Mouse (Mus musculus) layer of hippocampus, adult 8-10 months (tissue): ENCODE measurements at regions not wholly inside any gene's neighbourhood (a gene's known extent, or its start where the extent isn't known, plus 50 kb on each side); places are given as distances from the start of the nearest gene placed in this dataset.

Source experiments
- DNase-seq, 2 experiments: peaks; one replicate each; pipeline ENCODE4 v3.0.0; 2022; ENCODE audit warnings: low spot score in 2 of 2

DNA sequence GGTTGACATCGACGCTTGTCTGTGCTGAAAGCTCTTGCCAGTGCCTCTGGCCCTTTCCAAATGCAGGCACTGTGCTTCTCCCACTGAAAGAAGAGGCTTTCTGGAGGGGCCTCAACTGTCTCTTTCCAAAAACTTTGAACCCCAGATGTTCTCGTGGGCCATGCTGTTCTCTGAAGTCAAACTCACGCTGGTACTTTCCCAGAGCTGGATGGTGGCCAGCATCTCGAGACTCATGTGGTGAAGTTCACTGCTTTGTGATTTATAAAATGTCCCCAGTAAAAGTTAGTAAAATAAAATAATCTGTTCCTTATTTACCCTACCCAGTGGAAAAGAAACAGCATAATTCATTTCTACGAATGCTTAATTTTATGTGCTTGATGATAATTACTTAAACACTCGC is 180.4 kb upstream of the Lyplal1 start:
- no peak for DNase-seq

DNA sequence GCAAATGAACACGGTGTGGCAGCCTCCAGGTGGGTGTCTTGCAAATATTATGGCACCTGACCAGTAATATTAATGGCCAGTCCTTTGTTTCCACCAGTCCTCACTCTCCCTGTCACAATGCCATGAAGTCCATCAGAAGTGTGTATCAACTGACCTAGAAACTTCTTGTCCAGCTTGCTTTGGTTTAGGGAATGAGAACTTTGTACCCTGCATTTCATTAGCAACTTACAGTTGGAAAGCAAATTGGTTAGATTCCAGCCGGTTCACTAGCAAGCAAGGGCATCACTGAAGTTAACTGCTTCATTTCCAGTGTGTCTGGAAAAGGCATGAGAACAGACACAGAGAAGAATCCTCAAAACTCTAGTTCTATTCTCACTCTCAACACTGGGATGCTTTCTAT is 178.1 kb upstream of the Lyplal1 start:
- DNase-seq: no peak

DNA sequence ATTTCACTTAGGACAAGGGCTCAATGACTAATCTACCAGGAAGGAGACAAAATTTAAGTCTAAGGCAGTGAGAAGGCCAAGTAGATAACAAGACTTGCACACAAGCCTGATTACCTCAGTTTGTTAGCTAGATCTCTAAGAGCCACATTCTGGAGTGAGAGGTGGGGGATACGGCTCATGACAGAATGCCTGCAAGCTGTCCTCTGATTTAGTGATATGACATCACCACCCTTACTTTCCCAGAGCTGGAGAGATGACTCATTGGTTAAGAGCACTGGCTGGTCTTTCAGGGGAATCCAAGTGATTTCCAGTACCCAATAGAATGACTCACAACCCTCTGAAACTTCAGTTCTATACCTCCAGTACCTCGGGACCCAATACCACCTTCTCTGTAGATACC is 177.5 kb upstream of the Lyplal1 start:
- DNase-seq: peak in 1 of 2 experiments; percentile 17

DNA sequence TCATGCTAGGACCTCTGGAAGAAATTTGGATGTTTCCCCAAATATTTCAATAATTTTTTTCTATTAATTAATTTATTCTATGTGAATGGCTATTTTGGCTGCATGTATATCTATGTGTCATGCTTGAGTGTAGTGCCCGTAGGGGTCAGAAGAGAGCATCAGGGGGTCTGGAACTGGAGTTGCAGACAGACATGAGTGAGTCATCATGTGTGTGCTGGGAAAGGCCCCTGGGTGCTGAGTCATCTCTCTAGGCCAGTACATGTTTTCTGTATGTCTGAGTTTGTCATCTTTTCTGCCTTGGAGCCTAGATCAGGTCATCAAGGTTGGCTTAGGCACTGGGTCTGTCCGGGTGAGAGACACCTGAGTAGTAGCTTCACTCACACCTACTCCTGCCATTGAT is 172.0 kb upstream of the Lyplal1 start:
- no peak for DNase-seq

DNA sequence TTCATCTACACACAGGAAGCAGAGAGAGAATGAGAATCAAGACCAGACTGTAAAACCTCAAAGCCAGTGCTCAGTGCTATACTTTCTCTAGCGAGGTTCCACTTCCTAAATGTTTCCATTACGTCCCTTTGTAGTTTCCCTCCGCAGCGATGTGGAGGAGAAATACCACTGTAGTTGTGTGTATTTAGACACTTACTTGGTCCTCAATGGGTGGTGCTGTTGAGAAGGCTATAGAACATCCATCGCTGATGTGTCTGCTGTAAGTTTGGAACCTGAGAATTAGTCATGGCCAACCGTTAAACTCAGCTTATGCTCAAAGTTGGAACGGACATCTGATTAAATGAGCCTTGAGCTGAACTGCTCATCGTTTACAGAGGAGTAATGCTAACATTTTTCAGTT is 170.7 kb upstream of the Lyplal1 start:
- no peak for DNase-seq

DNA sequence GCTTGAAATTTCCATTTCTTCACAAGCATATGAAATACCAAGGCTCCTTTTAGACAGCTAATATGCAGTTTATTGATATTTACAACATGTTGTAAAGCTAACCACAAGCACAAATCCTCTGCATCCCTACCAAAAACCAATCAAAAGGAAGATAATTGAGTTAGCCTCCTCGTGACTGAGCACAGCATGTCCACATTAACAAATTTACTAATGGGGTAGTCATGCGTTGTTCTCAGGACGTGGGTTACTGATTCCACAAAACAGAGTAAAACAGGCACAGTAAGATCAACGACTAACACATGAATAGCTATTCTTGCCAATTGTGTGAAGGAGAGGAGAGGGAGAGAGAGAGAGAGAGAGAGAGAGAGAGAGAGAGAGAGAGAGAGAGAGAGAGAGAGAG is 169.3 kb upstream of the Lyplal1 start:
- DNase-seq: no peak

DNA sequence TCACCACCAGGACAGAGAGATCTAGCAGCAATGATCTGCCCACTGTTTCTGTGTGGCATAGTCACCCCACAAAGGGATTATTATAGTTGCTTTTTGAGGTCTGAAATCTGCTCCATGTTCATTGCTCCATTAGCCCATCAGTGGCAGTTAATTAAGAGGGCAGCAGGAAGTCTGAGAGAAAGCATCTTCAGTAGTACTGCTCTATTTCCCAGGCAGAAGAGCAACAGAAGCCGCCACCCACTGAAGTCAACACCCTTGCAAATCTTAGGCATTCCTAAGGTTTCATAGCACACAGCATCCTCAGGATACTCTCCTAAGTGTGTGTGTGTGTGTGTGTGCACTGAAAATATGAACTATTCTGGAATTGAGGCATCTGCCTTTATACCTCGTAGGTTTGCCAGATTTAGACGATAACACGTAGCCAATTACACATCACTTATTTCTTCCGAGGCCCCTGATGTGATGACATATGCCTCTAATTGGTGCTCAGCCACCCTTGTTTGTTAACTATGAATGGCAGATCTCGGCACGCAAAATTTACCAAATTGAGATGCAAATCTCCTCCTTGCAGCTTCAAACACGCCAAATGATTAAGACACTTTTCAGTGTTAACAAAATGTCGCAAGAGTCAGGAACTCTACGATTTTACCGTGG is 161.0 kb upstream of the Lyplal1 start:
- no peak for DNase-seq

DNA sequence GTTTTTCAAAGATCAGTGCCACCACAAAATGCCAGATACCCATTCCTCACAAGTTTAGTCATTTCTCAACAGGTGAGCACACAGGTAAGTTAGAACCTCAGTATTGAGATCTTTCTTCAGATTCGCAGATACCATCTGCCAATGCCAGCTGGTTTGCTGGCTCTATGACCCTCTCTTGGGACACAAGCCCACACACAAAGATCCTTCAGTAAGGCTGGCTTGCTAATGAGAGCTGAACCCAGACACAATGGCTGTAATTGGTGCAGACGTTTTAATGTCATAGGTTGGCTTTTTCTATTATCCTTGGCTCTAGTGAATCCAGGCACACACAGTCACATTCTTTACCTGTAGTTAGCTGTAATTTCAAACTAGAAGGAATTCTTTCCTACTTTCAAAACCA is 154.3 kb upstream of the Lyplal1 start:
- DNase-seq: no peak

DNA sequence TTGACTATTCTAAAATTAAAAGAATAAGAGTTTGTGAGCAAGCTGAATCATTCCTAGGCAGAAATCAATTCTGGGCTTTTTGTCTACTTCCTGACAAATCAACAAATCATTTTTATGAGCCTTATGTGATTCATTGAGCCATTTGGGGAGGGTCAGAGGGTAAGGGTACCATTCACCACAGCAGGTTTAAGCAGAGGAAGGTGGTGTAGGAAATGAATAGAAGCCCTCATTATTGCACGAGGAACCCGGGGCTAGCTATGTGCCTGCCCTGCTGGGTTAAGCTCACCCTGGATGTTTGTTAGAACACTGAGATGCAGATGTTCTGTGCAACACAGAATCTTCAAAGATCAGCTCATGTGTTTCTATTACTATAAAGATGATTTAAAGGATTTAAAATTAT is 150.2 kb upstream of the Lyplal1 start:
- DNase-seq: no peak

DNA sequence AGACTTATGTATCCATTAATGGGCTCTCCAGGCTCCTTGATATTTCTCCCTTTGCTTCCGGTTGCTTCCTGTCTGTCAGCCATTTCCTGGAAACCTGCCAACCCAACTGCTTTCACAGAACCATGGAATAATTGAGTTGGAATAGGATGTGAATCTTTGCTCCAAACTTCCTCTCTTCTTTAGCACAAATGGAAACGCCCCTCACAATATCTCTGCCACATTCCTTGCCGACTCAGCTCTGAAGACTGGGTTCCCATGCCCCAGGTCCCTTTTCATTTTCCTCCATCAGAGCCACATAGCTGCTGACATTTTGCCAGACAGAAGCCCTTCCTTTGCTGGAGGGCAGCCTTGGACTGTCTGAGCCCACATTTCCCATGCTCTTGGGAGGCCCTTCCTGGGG is 147.5 kb upstream of the Lyplal1 start:
- DNase-seq: no peak

DNA sequence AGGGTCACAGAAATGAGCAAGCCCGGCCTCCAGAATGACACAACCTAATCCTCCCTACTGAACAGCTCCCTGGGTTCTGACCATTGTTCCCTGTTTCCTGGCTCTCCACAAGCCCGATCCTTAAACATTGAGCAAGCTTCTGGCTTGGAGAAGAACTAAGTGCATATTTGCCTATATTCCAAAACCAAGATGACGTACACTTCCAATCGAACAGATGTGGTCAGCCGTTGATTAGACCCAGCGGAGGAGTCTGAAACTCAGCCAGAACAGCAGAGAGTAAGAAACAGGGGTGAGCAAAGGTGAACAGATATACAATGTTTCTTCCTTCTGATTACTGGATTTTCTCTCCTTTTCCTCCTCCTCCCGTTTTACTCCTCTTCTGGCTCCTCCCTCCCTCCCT is 146.8 kb upstream of the Lyplal1 start:
- no peak for DNase-seq

DNA sequence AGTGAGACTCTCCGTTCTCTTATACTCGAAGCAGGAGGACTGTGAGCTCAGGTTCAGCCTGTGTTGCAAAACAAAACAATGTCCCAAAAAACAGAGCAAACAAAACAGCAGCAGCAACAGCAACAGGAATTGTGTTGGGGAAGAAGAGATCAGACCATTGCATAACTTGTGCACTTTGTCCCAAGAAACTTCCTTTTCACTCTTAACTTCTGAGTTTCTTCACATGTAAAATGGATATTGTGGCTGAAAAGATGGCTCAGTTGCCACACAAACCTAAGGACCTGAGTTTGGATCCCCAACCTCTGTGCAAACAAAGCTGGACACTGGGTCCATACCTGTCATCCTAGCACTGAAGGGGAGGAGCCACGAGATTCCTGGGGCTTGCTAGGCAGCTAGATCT is 146.1 kb upstream of the Lyplal1 start:
- DNase-seq: no peak

DNA sequence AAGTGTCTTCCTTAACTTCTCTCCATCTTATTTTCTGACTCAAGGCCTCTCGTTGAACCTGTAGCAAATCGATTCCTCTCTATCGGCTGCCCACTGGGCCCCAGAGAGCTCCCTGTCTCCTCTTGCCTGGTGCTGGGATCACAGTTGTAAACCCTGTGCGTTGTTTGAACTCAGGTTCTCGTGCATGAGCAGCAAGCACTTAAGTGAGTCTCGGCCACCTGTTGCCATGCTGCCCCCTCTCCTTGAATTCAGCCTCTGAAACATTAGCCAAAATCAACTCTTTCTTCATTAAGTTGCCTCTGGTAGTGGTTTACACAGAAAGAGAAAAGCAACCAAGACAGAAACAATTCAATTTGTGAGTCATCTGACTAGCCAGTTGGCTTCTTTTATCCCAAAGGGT is 144.9 kb upstream of the Lyplal1 start:
- no peak for DNase-seq

DNA sequence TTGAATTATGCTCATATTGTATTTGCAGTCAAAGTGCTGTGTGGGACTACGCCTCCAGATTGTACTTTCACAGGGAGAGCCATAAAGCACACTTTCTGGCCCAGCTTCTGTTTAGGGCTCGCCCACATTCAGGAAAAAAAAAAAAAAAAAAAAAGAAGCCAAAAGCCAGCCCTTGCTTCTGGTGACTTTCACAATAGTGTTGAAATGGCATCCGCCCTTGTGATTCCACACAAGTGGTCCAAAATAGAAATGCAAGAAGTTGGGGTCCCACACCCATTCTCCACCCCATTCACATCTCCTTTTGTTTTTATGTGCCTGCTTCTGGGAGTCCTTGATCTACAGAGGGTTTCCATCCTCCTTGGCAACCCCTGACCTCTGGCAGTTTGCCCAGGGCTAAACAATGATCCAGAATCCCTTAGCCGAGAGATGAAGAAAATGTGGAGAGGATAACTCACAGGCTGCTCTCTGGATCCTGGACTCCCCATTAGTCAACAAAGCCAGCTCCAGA is 144.3 kb upstream of the Lyplal1 start:
- peak; percentile 48 to 51 for DNase-seq

DNA sequence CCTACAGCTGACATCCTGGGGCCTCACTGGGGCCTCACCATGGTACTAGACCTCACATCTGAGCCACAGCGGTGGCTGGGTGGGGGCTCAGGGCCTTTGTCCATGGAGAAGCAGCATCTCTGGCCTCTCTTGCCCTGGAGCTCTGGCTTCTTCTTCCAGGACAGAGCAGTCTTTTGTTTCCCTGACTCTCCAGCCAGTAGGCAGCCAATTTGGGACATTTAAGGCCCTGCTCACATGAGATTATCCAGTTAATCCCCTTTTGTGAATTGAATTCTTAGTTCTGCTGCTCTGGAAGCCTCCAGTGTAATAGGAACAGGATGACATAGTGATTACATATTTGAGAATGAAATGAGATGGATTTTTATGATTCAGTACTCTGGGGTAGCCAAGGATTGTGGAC is 140.5 kb upstream of the Lyplal1 start:
- DNase-seq: no peak

DNA sequence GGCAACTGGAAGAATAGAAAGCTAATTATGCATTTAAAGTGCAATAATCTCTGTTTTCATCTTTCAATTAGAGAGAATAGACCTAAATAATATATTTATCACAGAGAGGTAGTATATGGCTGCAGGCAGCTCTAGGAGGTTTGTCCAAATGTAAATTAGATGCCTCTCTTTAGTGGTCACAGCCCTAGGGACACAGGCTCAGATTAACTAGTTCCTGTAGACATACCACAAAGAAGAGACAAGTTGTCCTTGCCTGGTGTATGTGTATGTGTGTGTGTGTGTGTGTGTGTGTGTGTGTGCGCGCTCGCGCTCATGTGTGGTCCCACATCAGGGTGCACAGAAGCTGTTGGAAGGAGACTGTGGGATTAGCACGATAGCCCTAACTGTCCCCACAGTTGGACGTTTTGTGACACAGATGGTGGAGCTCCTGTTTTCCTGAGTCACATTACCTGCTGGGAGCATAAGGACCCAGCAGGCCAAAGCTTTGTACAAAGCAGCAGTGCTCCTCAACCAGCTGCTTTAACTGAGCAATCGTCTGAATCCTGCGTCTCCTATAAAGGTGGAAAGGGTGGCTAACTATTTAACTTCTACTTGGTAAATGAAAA is 138.5 kb upstream of the Lyplal1 start:
- no peak for DNase-seq

DNA sequence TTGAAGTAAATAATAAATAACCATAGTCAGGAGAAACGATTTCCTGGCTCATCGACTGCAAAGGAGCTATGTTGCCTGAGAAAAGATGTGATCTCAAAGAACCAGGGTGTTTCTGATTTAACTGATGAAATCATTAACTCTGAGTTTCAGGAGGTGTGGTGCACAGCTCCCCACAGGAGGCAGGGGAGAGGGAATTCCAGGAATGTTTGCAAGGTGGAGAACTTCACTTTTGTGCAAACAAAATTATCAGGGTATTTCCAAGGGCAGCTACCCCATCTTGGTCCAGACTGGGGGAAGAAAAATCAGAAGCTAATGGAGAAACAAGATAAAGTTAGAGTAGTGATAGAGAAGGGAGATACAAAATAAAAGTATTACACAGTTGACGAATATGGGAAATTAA is 137.4 kb upstream of the Lyplal1 start:
- no peak for DNase-seq

DNA sequence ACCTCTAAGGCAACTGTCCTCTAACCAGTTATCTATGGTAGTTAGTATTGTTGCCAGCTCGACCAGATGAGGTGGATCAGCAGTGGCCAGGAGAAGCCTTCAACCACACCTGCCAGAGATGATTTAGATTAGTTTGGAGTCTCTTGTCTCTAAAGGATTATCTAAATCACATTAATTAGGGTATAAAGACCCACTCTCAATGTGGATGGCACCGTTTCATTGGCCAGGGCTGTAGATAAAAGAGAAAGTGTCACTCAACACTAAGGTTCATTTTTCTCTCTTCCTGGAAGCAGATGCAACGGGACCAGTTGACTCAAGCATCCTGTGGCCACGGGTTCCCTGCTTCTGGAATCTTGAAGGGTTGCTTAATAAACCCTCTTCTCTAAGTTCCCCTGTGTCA is 135.4 kb upstream of the Lyplal1 start:
- DNase-seq: no peak

DNA sequence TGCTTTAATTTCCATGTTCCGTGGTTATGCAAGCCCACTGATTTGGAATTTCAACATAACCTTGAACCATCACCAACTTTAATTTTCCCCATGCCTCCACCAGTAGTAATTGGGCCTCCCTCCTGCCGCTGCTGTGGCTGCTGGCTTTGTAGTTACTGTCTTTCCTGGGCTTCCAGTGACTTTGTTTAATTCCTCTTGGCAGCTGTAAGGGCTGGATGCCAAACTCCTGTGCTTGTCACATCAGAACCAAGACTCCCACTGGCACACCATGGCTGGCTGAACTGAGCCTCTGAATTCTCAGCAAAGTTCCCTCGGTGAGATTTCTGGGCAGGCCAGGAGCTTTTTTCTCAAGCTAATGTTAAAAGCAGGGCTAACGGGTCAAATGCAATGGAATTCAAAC is 133.2 kb upstream of the Lyplal1 start:
- DNase-seq: no peak

DNA sequence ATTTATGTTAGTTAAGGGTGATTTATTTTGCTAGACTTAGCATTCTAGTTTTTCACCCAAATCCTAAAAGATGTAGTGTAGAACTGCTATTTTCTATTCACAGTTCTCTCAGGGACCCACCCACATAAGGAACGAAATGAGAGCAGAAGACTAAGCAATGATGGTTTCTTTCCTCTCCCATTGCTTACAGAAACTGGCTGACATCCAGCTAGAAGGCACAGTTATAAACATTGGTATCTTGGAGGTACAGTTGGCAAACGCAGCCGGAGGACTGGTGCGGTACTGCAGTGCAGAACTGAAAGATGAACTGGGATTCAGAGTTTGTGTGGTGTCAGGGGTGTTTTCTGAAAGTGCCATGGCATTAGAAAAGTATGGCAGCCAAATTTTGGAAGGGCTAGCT is 132.1 kb upstream of the Lyplal1 start:
- DNase-seq: no peak

DNA sequence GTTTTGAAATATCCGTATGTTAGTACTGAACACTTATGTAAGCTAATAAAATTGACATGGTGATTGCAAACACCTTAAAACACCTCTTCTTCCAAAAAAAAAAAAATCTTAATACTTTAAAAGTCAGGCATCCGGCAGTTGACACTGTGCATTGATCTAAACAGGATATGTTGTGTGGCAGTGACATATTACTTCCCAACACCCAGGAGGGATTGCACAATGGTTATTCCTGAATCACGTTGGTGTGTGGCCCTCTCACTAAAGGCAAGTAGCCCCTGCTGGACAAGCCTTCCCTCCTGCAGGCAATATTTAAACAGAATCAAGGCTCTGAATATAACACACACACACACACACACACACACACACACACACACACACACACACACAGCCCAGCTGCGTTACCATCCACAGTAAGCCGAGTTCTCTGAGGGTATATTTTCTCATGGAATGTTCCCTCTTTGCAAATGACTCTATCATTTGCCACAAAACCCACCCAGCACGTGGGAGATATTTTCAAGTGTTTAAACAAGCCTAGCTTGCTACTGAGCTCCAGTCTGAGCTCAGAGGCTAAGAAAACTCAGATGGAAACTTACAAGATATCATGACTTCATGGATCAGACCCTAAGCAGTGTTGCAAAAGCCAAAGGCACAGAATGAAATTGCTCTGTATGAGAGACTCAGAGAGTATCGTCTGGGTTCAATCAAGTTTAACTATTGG is 128.8 kb upstream of the Lyplal1 start:
- no peak for DNase-seq

DNA sequence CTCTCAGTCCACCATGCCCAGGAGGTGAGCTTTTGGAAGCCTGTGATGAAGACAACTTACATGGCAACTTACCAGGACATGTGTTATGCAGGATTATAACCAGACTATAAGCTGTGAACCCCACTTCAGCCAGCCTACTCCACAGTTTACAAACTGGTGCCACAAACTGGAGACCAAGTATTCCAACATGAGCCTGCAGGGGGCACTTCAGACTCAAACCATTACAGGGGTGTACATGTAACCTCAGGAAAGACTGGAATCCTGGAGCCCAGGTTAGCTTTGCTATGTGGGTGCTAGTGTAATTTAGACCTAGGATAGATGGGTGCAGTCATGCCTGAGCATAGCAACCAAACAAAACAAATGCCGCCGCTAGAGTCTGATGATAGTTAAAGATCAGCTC is 124.0 kb upstream of the Lyplal1 start:
- DNase-seq: peak in 1 of 2 experiments; percentile 36

DNA sequence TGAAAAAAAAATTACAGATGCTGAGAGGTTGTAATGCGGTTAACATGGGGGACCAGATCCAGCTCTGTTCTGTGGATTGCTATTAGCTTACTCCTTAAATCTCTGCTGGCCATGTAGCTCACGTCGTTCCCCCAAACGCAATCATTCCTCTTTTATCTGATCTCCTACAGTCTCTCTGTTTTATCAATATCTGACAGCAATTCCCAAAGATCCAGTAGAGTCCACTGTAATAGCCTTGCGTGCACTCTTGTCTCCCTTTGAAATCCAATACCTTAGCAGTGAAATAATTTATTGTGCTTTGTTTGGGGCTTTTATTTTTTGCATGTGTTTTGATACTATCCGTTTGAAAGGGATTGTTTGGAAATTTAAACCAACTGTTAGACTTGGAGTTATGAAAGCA is 120.4 kb upstream of the Lyplal1 start:
- no peak for DNase-seq
